Mouse (Mus musculus) v-Abl transformed pro-B cells (cell line): Measurements from ENCODE around the gene Asic4.

Experiments
- in situ Hi-C, 2 experiments: fragments of 400-800 bp; cut with MboI; formaldehyde crosslinking; loops; one replicate each; pipeline ENCODE4 v1.15.1; 2025; ENCODE audit not compliant: unreplicated experiment in 2 of 2

Asic4 gene

GRCm38 (mm10) chr1:75521321-75522031 is 71.2 kb downstream of the Asic4 start, which contains the start of gene Stk11ip:
Stk11ip (plus strand) TSS chr1:75521529.
- in situ Hi-C loops, result loop anchor here (5.0 to 10.0 kb wide), 3 partner anchors 41 to 927 kb away; partner anchors contain the start of genes Chpf (in 1 of the 2) and Tmem198 (in 1 of the 2)
